Mouse (Mus musculus): ENCODE data around the gene Gtf2e1.

- TF ChIP-seq POLR2A (IDR thresholded peaks at IDR 0.05; ENCODE audit: borderline replicate concordance, control insufficient read depth, low read depth, low read length) (no peak), CTCF (IDR thresholded peaks at IDR 0.05; ENCODE audit: control insufficient read depth, insufficient read depth, low read length) (no peak)
Observed at GRCm38 (mm10) chr16:37585129-37585563, 45.6 kb upstream of the Gtf2e1 start.

Measured in bone marrow, adult 2 months (tissue).